Mouse (Mus musculus): ENCODE data around the gene Nupl1. TPM values are rescaled to one million over a fixed set of nuclear protein-coding genes. Genes with fewer than 3 reads are reported as not detected.
A peak's percentile ranks its signal among the peaks of the same experiment; 100 is the strongest.

Nupl1 gene
- polyA plus RNA-seq (2012; rRNA removed), result 0.05 TPM in 1 of 2 replicates, not detected in the other

DNA sequence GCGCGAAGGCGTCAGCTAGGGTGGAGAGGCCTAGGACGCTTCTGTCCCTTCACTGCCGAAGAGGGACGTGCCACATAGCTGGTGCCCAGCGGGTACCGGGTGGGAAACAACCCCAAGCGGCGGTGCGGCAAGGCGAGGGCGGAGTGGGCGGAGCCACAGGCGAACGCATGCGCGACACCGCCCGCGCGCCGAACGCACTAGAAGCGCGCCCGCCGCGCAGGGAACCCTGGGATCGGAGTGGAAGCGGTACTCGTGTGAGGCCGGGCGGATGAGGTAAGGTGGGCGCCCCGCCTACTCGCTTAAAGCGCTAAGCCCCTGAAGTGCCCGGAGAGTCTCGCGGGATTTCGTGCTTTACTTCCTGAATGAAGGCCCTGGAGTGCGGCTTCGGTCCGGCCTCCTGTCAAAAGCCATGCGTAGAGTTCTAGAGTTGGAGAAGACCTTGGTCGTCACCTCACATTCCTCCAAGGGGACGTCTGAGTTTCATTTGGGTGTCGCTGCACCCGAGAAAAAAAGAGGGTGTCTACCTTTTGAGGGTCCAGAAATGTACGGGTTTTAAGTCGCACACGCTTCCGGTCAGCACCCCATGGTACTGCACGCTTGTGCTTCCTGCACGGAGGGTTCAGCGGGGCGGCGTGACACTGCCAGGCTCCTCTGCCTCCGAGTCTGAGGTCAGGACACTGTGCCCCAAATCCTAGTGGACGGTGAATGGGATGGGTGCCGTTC is at the start of gene Nupl1, which contains the start of gene Gm49336:
TSS of gene Nupl1 (minus strand) at position 151 of the 723 bp plus-strand sequence.
TSS of gene Gm49336 (minus strand) at position 227 of the 723 bp plus-strand sequence.
- Histone ChIP-seq H3K4me1 (ENCODE audit: control insufficient read depth, insufficient read depth, low read length) (peaks cover 7% of the 10 kb centered on the region), H3K4me3 (replicated peaks; ENCODE audit: insufficient read depth, low read depth, low read length) (peak within 1 kb of the TSS; percentile 94), H3K27ac (ENCODE audit: insufficient read depth, low read length) (peak within 1 kb of the TSS; percentile 89), H3K27me3 (ENCODE audit: control insufficient read depth, insufficient read depth, low read length) (no peaks in the 10 kb centered on the region)
- TF ChIP-seq POLR2A (IDR thresholded peaks at IDR 0.05; ENCODE audit: borderline replicate concordance, insufficient read depth, low read length), result peak; percentile 78
- no peak for TF ChIP-seq CTCF (IDR thresholded peaks at IDR 0.05; ENCODE audit: borderline replicate concordance, insufficient read depth, low read depth, low read length)
- peak; percentile 97 to 99 for DNase-seq
- WGBS, result under 1% methylated on average over 62 of the region's 62 CpGs

DNA sequence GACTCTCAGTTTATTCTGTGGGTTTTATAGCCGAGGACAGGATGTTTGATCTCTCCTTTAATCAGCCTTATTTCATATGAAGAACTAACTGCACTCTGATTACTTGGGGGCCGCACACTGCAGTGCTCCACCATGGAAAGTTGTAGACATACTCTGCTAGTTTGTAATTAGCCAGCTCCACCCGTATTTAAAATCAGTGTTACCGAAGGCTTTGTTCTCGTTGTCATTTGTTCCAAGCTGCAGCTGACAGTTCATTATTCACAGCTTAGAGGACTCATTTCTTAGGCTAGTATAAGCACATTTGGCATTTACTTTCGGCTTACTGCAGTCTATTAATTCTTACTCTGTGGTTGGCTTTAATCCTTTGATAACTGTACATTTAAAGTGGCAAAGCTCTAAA is 49.8 kb upstream of the Nupl1 start:
- H3K4me1 ChIP-seq (ENCODE audit: control insufficient read depth, insufficient read depth, low read length), result peaks cover 5% of the 10 kb centered on the region; the same call in 1 of the 2 replicates
- H3K4me3 ChIP-seq (replicated peaks; ENCODE audit: insufficient read depth, low read depth, low read length), result no peak overlapping the region
- no peak for DNase-seq
- TF ChIP-seq CTCF (IDR thresholded peaks at IDR 0.05; ENCODE audit: borderline replicate concordance, insufficient read depth, low read depth, low read length), result no peak
- TF ChIP-seq POLR2A (IDR thresholded peaks at IDR 0.05; ENCODE audit: borderline replicate concordance, insufficient read depth, low read length), result no peak
- no peaks in the 10 kb centered on the region for H3K27me3 ChIP-seq (ENCODE audit: control insufficient read depth, insufficient read depth, low read length)
- WGBS, result 76% methylated on average over 6 of the region's 6 CpGs
- no peak overlapping the region for H3K27ac ChIP-seq (ENCODE audit: insufficient read depth, low read length)

DNA sequence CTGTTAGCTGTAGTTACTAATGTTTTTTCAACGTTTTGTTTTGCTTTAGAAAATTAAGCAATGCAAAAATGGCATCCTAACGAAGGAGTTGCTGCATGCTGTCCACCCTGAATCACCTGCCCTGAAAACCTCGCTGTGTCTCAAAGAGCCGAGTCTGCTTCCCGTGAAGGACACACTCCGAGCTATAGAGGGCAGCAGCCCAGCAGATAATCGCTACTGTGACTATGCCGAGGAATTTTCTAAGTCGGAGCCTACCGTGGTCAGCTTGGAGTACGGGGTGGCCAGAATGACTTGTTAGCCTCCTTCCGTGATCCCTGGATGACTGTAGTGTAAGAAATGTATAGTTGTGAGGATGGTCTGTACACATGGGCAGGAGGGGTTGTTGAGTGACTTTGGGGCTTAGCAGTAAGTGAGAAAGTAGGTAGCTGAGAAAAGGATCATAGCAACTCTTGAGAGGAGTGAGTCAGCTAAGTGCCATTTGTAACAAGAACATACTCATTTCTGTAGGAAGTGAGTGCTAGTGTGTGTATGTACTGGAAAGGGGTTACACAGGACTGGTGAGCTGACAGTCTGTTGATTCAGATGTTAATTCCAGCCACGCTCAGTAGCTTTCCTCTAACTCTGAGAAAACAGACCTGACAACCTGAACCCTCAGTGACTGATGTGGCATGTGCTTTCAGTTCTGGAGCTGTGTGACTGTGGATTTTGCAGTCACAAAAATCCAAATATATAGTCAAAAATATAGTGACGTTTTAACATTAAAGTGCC is 49.2 kb upstream of the Nupl1 start:
- DNase-seq, result peak; percentile 49 to 51
- 33% methylated on average over 14 of the region's 14 CpGs for WGBS
- Histone ChIP-seq H3K27me3 (ENCODE audit: control insufficient read depth, insufficient read depth, low read length) (no peaks in the 10 kb centered on the region), H3K4me1 (ENCODE audit: control insufficient read depth, insufficient read depth, low read length) (peaks cover 5% of the 10 kb centered on the region; the same call in 1 of the 2 replicates), H3K27ac (ENCODE audit: insufficient read depth, low read length) (no peak overlapping the region), H3K4me3 (replicated peaks; ENCODE audit: insufficient read depth, low read depth, low read length) (no peak overlapping the region)
- peak; percentile 72 for TF ChIP-seq CTCF (IDR thresholded peaks at IDR 0.05; ENCODE audit: borderline replicate concordance, insufficient read depth, low read depth, low read length)
- TF ChIP-seq POLR2A (IDR thresholded peaks at IDR 0.05; ENCODE audit: borderline replicate concordance, insufficient read depth, low read length), result no peak

DNA sequence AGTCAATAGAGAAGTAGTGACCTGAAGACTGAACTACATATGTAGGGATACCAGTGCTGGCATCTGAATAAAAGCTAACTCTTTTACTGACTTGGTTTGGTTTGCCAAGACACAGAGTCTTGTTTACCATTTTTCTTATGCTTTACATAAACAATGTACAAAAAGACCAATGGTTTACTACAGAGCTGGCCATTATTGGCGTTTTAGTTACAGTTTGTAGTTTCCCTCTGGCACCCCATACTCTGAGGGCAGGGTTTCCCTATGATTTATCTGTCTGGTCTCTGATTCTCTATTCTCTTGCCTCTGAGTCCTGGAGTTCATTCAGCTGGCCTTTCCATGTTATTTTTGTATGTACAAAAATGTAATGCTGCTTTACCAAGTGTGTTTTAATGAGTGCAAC is 44.3 kb upstream of the Nupl1 start:
- no peaks in the 10 kb centered on the region for H3K27me3 ChIP-seq (ENCODE audit: control insufficient read depth, insufficient read depth, low read length)
- no peak overlapping the region for H3K4me3 ChIP-seq (replicated peaks; ENCODE audit: insufficient read depth, low read depth, low read length)
- no peaks in the 10 kb centered on the region for H3K4me1 ChIP-seq (ENCODE audit: control insufficient read depth, insufficient read depth, low read length)
- no peak overlapping the region for H3K27ac ChIP-seq (ENCODE audit: insufficient read depth, low read length)
- 83% methylated on average over 1 of the region's 1 CpGs for WGBS
- no peak for DNase-seq
- no peak for TF ChIP-seq POLR2A (IDR thresholded peaks at IDR 0.05; ENCODE audit: borderline replicate concordance, insufficient read depth, low read length)
- no peak for TF ChIP-seq CTCF (IDR thresholded peaks at IDR 0.05; ENCODE audit: borderline replicate concordance, insufficient read depth, low read depth, low read length)

DNA sequence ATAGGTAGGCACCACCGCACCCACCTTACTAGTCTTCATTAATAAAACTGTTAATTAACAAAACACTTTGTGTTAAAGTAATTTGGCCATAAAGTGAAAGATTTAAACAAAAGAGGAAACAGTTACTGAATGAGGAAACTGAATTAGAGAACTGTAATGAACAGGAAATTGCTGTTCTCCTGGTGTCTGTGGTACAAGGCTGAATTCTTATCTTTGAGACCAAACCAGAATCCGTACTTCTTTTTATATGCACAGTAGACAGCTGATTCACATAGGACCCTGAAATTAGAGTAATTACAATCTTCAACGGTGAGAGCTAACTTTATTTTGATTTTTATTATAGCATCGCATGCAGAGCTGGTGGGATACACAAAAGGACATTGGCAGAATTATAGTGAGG is 39.1 kb upstream of the Nupl1 start:
- DNase-seq, result no peak
- no peak overlapping the region for H3K27ac ChIP-seq (ENCODE audit: insufficient read depth, low read length)
- 95% methylated on average over 4 of the region's 4 CpGs for WGBS
- no peaks in the 10 kb centered on the region for H3K27me3 ChIP-seq (ENCODE audit: control insufficient read depth, insufficient read depth, low read length)
- H3K4me3 ChIP-seq (replicated peaks; ENCODE audit: insufficient read depth, low read depth, low read length), result no peak overlapping the region
- H3K4me1 ChIP-seq (ENCODE audit: control insufficient read depth, insufficient read depth, low read length), result no peaks in the 10 kb centered on the region
- TF ChIP-seq POLR2A (IDR thresholded peaks at IDR 0.05; ENCODE audit: borderline replicate concordance, insufficient read depth, low read length) (no peak), CTCF (IDR thresholded peaks at IDR 0.05; ENCODE audit: borderline replicate concordance, insufficient read depth, low read depth, low read length) (no peak)

DNA sequence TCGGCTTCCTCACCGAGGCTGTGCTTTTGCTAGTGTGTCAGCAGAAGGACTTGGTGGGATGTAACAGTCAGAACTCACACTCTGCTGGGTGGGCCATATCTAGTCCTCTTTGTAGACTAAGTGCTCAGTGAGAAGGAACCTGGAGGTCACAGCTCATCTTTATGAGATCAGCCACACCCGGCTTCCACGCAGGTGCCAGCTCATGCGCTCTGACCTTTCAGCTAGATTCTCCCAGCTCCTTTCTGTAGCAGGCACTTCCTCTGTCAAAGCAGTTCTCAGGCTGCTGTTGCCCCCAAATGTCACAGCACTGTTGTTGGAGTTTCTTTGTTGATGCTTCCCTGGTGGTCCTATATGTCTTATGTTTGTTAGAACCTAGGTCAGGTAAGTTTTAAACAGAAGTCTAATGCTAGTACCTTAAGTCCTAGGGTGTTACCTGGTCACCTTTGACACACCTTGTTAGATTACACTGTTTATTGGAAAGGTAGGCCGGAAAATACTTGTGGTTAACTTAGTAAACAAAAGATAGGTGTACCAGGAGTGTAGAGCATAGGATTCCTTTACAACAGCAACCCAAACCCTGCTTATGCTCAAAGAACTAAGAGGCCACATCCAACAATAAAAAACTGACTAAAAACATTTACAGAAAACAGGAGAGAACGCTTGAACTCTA is 35.1 kb upstream of the Nupl1 start:
- Histone ChIP-seq H3K27ac (ENCODE audit: insufficient read depth, low read length) (no peak overlapping the region), H3K4me3 (replicated peaks; ENCODE audit: insufficient read depth, low read depth, low read length) (no peak overlapping the region), H3K27me3 (ENCODE audit: control insufficient read depth, insufficient read depth, low read length) (no peaks in the 10 kb centered on the region), H3K4me1 (ENCODE audit: control insufficient read depth, insufficient read depth, low read length) (no peaks in the 10 kb centered on the region)
- WGBS, result 93% methylated on average over 7 of the region's 7 CpGs
- DNase-seq, result no peak
- TF ChIP-seq CTCF (IDR thresholded peaks at IDR 0.05; ENCODE audit: borderline replicate concordance, insufficient read depth, low read depth, low read length), result no peak
- no peak for TF ChIP-seq POLR2A (IDR thresholded peaks at IDR 0.05; ENCODE audit: borderline replicate concordance, insufficient read depth, low read length)

Data from cerebellum, adult 2 months (tissue).